Mouse (Mus musculus) liver, embryonic 12.5 days (tissue): Measurements from ENCODE around the gene Fbxw9. TPM values are rescaled to one million over a fixed set of nuclear protein-coding genes. Genes with fewer than 3 reads are reported as not detected.
A peak's percentile ranks its signal among the peaks of the same experiment; 100 is the strongest.

ENCODE experiments used
- ATAC-seq: fragments of 200-750 bp; cut with Nextera tagmentation; 2 replicates; pipeline ENCODE4 v1.8.0; 2017; ENCODE audit warnings: moderate number of reproducible peaks, mild to moderate bottlenecking, moderate library complexity
- H3K27ac ChIP-seq: fragments of 300-500 bp; sonication (generic); 2 replicates; pipeline ENCODE4 v1.5.1; 2016; ENCODE audit warnings: mild to moderate bottlenecking
- H3K27me3 ChIP-seq: fragments of 300-500 bp; sonication (generic); replicated peaks from 2 replicates; pipeline ENCODE4 v1.6.1; 2016; ENCODE audit warnings: mild to moderate bottlenecking, moderate library complexity
- H3K36me3 ChIP-seq: fragments of 300-500 bp; sonication (generic); 2 replicates; pipeline ENCODE4 v1.6.1; 2016; ENCODE audit warnings: mild to moderate bottlenecking, moderate library complexity
- H3K4me1 ChIP-seq: fragments of 300-500 bp; sonication (generic); 2 replicates; pipeline ENCODE4 v1.6.1; 2016
- H3K4me2 ChIP-seq: fragments of 300-500 bp; sonication (generic); 2 replicates; pipeline ENCODE4 v1.6.1; 2016; ENCODE audit warnings: mild to moderate bottlenecking, moderate library complexity
- H3K4me3 ChIP-seq: fragments of 300-500 bp; sonication (generic); 2 replicates; pipeline ENCODE4 v1.5.1; 2016; ENCODE audit warnings: mild to moderate bottlenecking, moderate library complexity
- H3K9ac ChIP-seq: fragments of 300-500 bp; sonication (generic); 2 replicates; pipeline ENCODE4 v1.6.1; 2016; ENCODE audit warnings: mild to moderate bottlenecking, moderate library complexity
- H3K9me3 ChIP-seq: fragments of 300-500 bp; sonication (generic); replicated peaks from 2 replicates; pipeline ENCODE4 v1.6.1; 2016; ENCODE audit warnings: mild to moderate bottlenecking, moderate library complexity
- WGBS: fragments of 180-500 bp; shearing (Covaris S2); methylation state at CpG from one replicate; pipeline ENCODE4 v1.1.7; 2016; ENCODE audit not compliant: insufficient replicate concordance; 5-methylcytosine and 5-hydroxymethylcytosine counted together
- polyA plus RNA-seq: library from polyadenylated mRNA; unstranded; fragments of >200 nt; fragmentation: Nextera tagmentation; extraction: Ambion mirVana; gene quantifications from 2 replicates; pipeline ENCODE4 v1.2.1, GENCODE M21; 2016

Fbxw9 gene
- polyA plus RNA-seq, 1 experiment from 2014 or later, result 9.5 TPM

DNA sequence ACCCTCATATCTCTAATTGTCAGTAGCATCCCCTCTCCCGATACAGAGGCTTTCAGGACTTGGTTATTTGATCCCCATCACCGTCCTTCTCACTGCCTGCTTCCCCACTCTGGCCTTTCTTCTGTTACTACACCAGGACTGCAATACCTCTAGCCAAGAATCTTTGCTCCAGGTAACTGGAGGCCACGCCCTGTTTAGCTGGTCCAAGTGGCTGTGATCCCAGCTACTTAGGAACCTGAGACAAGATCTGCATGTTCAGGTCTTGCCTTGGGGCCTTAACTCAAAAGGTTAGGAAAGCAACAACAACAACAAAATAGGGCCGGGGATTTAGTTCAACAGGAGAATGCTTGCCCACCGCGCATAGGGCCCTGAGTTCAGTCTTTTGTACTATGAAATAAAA is 16.2 kb upstream of the Fbxw9 start:
- Histone ChIP-seq H3K4me3 (no peak overlapping the region), H3K27me3 (no peaks in the 10 kb centered on the region), H3K4me1 (peaks cover 35% of the 10 kb centered on the region), H3K36me3 (peaks cover 94% of the 10 kb centered on the region), H3K9ac (no peak overlapping the region), H3K4me2 (no peak overlapping the region), H3K27ac (no peak overlapping the region), H3K9me3 (no peaks in the 10 kb centered on the region)
- WGBS, result 86% methylated on average over 6 of the region's 6 CpGs
- no peak for ATAC-seq

DNA sequence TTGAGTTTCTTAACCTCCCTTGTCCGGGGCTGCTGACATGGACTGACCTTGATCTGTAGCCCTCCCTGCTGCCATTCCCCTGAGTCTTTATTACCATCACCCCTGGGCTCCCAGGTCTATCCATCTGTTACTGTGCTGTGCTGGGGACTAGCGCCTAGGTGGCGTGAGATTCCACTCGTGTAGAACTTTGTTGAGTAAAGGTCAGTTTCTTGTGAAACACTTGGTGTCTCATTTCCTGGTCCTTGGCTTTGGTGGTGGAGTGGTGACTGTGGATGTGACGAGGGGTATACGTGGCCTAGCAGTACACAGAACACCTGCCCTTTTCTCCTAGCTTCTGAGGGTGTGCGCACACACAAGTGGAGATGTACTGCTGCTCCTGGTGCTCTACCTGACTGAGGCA is 2.5 kb upstream of the Fbxw9 start:
- H3K36me3 ChIP-seq, result peaks cover 57% of the 10 kb centered on the region
- 78% methylated on average over 7 of the region's 7 CpGs for WGBS
- no peaks in the 10 kb centered on the region for H3K9me3 ChIP-seq
- no peak for ATAC-seq
- H3K9ac ChIP-seq, result no peak overlapping the region
- H3K27ac ChIP-seq, result no peak overlapping the region
- no peaks in the 10 kb centered on the region for H3K27me3 ChIP-seq
- no peak overlapping the region for H3K4me2 ChIP-seq
- H3K4me3 ChIP-seq, result no peak overlapping the region
- H3K4me1 ChIP-seq, result peaks cover 14% of the 10 kb centered on the region

DNA sequence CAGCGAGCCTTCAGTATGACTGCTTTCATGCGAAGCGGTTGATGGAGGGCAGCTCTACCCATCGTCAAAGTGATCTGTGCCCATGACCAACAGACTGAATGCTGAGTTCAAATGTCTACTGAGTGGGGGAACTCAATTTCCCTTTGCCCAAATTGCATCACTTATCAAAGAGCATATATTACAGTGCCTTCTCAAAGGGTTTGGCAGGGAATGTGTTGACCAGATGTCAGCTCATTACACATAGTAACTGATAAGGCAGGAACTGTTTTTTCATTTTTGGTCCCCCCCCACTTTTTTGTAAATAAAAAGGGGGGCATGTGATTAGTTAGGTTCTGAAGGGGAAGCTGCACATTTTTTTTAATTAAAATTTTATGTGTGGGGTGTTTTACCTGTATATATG is 2.7 kb downstream of the Fbxw9 start:
- Histone ChIP-seq H3K27me3 (0 out of 2 replicates have a peak, but pooled peaks cover 2% of the 10 kb centered on the region), H3K36me3 (peaks cover 19% of the 10 kb centered on the region), H3K4me1 (peaks cover 14% of the 10 kb centered on the region), H3K27ac (no peak overlapping the region), H3K4me2 (no peak overlapping the region), H3K9me3 (no peaks in the 10 kb centered on the region), H3K4me3 (no peak overlapping the region), H3K9ac (no peak overlapping the region)
- WGBS, result 84% methylated on average over 4 of the region's 4 CpGs
- no peak for ATAC-seq

- H3K36me3 ChIP-seq, result peaks cover 14% of the 10 kb centered on the region; the same call in 1 of the 2 replicates
- H3K27ac ChIP-seq, result peak overlapping the region; percentile 49; the same call in 1 of the 2 replicates
- H3K4me1 ChIP-seq, result peaks cover 9% of the 10 kb centered on the region
- WGBS, result 56% methylated on average over 2 of the region's 2 CpGs
- no peaks in the 10 kb centered on the region for H3K9me3 ChIP-seq
- no peak overlapping the region for H3K9ac ChIP-seq
- 0 out of 2 replicates have a peak, but pooled peaks cover 3% of the 10 kb centered on the region for H3K27me3 ChIP-seq
- no peak overlapping the region for H3K4me3 ChIP-seq
- ATAC-seq, result 0 out of 2 replicates have a peak, but pooled peaks have one; percentile 30
- H3K4me2 ChIP-seq, result no peak overlapping the region
Observed at GRCm38 (mm10) chr8:85065213-85065612, 5.4 kb downstream of the Fbxw9 start.

GRCm38 (mm10) chr8:85067155-85067554 is 7.3 kb downstream of the Fbxw9 start:
- Histone ChIP-seq H3K4me3 (no peak overlapping the region), H3K9me3 (no peaks in the 10 kb centered on the region), H3K4me2 (no peak overlapping the region), H3K27me3 (0 out of 2 replicates have a peak, but pooled peaks cover 3% of the 10 kb centered on the region), H3K9ac (no peak overlapping the region), H3K4me1 (peaks cover 13% of the 10 kb centered on the region), H3K36me3 (peaks cover 14% of the 10 kb centered on the region; the same call in 1 of the 2 replicates), H3K27ac (no peak overlapping the region)
- 92% methylated on average over 2 of the region's 2 CpGs for WGBS
- ATAC-seq, result no peak

GRCm38 (mm10) chr8:85067982-85068381 is 8.1 kb downstream of the Fbxw9 start, which contains the start of gene Gm5741:
Gene Gm5741 (minus strand): TSS chr8:85067982.
- Histone ChIP-seq H3K4me1 (peaks cover 21% of the 10 kb centered on the region), H3K4me3 (no peak within 1 kb of the TSS), H3K9me3 (no peaks in the 10 kb centered on the region), H3K36me3 (peaks cover 9% of the 10 kb centered on the region), H3K4me2 (no peak within 1 kb of the TSS), H3K9ac (no peak within 1 kb of the TSS), H3K27ac (no peak within 1 kb of the TSS), H3K27me3 (0 out of 2 replicates have a peak, but pooled peaks cover 3% of the 10 kb centered on the region)
- ATAC-seq, result no peak

DNA sequence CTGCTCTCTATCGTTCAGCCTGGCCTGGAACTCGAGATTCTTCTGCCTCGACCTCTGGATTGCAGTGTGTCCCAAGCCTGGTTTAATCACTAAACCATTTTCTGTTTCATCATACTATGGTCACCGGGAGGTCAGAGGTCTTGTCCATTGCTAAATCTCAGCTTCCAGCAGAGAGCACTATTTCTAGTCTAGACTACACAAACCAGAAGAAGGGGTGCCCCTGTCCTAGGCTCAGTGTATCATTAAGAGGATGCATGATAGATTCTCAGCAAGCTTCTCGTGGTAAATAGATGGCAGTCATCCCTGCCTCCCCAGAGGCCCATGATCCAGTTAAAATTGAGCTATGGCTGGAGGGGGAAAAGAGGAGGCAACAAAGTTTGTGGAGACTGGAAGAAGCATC is 11.2 kb downstream of the Fbxw9 start:
- 68% methylated on average over 5 of the region's 5 CpGs for WGBS
- Histone ChIP-seq H3K4me2 (peak overlapping the region; percentile 78), H3K27me3 (0 out of 2 replicates have a peak, but pooled peaks cover 3% of the 10 kb centered on the region), H3K27ac (peak overlapping the region; percentile 94), H3K36me3 (peaks cover 38% of the 10 kb centered on the region), H3K4me1 (peaks cover 52% of the 10 kb centered on the region), H3K9me3 (no peaks in the 10 kb centered on the region), H3K4me3 (peak overlapping the region; percentile 95), H3K9ac (peak overlapping the region; percentile 42; the same call in 1 of the 2 replicates)
- no peak for ATAC-seq

- peak within 1 kb of the TSS; percentile 94 for H3K27ac ChIP-seq
- peak within 1 kb of the TSS; percentile 95 for H3K4me3 ChIP-seq
- H3K36me3 ChIP-seq, result peaks cover 38% of the 10 kb centered on the region
- WGBS, result 1% methylated on average over 68 of the region's 68 CpGs
- no peaks in the 10 kb centered on the region for H3K9me3 ChIP-seq
- peak within 1 kb of the TSS; percentile 93 for H3K9ac ChIP-seq
- H3K4me1 ChIP-seq, result peaks cover 58% of the 10 kb centered on the region
- peak; percentile 77 for ATAC-seq
- H3K27me3 ChIP-seq, result 0 out of 2 replicates have a peak, but pooled peaks cover 3% of the 10 kb centered on the region
- H3K4me2 ChIP-seq, result peak within 1 kb of the TSS; percentile 78
Observed at GRCm38 (mm10) chr8:85071514-85072281, 11.8 kb downstream of the Fbxw9 start, which contains the start of gene Dhps. Gene Dhps (plus strand): TSS chr8:85071757.

GRCm38 (mm10) chr8:85072364-85072929 is 12.6 kb downstream of the Fbxw9 start:
- 30% methylated on average over 9 of the region's 9 CpGs for WGBS
- no peak for ATAC-seq

GRCm38 (mm10) chr8:85073041-85073612 is 13.3 kb downstream of the Fbxw9 start:
- no peak for ATAC-seq
- Histone ChIP-seq H3K9ac (peak overlapping the region; percentile 93; the same call in 1 of the 2 replicates), H3K4me2 (peak overlapping the region; percentile 78), H3K27ac (0 out of 2 replicates have a peak overlapping the region, but pooled peaks have one; percentile 94), H3K4me1 (peaks cover 66% of the 10 kb centered on the region), H3K9me3 (no peaks in the 10 kb centered on the region), H3K4me3 (peak overlapping the region; percentile 95; the same call in 1 of the 2 replicates), H3K27me3 (no peaks in the 10 kb centered on the region), H3K36me3 (peaks cover 49% of the 10 kb centered on the region)
- WGBS, result 83% methylated on average over 15 of the region's 15 CpGs

More at GRCm38 (mm10) chr8:85072364-85072929, 12.6 kb downstream of the Fbxw9 start:
- Histone ChIP-seq H3K4me1 (peaks cover 65% of the 10 kb centered on the region), H3K9ac (peak overlapping the region; percentile 93), H3K4me3 (peak overlapping the region; percentile 95), H3K9me3 (no peaks in the 10 kb centered on the region), H3K27ac (peak overlapping the region; percentile 94), H3K4me2 (peak overlapping the region; percentile 78), H3K27me3 (0 out of 2 replicates have a peak, but pooled peaks cover 2% of the 10 kb centered on the region), H3K36me3 (peaks cover 44% of the 10 kb centered on the region)

- peaks cover 76% of the 10 kb centered on the region for H3K4me1 ChIP-seq
- 82% methylated on average over 10 of the region's 10 CpGs for WGBS
- no peaks in the 10 kb centered on the region for H3K9me3 ChIP-seq
- no peaks in the 10 kb centered on the region for H3K27me3 ChIP-seq
- no peak overlapping the region for H3K4me3 ChIP-seq
- H3K27ac ChIP-seq, result peak overlapping the region; percentile 81; the same call in 1 of the 2 replicates
- H3K4me2 ChIP-seq, result no peak overlapping the region
- no peak overlapping the region for H3K9ac ChIP-seq
- no peak for ATAC-seq
- H3K36me3 ChIP-seq, result peaks cover 60% of the 10 kb centered on the region
Observed at GRCm38 (mm10) chr8:85074167-85074566, 14.3 kb downstream of the Fbxw9 start.
